Mouse (Mus musculus): ENCODE measurements around the gene Tpmt.

Gene Tpmt

GRCm38 (mm10) chr13:47042024-47042633 is 2.4 kb downstream of the Tpmt start:
- peak; percentile 6 for DNase-seq (ENCODE audit: inconsistent ontology term)

DNA sequence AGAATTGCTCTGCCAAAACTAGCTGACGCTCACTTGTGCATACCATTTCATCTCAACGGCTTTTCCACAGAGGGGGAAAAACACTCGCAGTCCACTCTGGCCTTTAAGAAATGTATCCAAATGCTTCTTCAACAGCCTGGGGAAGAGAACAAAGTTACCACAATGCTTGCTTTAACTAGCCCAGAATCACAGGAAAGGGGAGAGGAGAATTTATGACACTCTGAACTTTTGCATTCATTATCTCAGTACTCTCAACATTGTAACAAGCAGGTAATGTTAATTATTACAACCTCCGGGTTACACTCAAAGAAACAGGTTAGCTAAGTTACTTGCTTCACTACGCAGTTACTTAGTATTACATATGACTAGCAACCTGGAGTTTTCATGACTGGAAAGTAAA is 4.5 kb downstream of the Tpmt start:
- no peak for DNase-seq (ENCODE audit: inconsistent ontology term)

- DNase-seq (ENCODE audit: inconsistent ontology term) = no peak
These were observed 6.6 kb downstream of the Tpmt start for GRCm38 (mm10) chr13:47037946-47038345.

- no peak for DNase-seq (ENCODE audit: inconsistent ontology term)
These were observed 10.9 kb downstream of the Tpmt start for GRCm38 (mm10) chr13:47033602-47034001.

DNA sequence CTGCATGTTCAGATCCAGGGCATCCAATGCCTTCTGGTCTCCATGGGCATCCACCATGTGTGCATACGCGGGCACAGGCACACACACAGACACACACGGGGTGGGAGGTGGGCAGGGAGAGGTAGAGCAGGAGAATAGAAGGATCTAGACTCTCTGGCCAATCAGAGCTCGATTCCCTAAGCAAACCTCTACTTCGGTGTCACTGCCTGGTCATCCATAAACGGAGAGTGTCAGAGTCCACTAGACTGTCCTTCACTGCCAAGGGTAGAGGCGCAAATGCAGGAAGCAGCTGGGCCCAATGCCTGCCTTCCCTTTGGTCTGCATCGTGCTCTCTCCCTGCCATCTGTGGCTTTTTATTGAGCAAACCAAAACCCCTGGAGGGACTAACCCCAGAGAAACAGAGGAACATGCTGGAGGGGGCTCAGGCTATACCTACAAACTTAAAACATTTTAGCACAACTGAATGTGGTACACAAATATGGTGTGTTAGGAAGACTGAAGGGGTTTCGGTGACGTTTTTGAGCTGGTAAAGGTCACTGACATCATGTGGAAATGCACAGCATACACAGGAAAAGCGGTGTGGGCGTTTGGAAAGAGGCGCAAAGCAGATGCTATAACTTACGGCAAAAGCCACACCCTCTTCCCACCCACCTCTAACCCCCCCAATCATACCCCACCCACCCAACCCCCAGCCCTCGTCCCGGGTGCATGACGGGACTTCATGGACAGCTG is 14.0 kb downstream of the Tpmt start:
- DNase-seq (ENCODE audit: inconsistent ontology term) = no peak

GRCm38 (mm10) chr13:47020798-47021197 is 23.7 kb downstream of the Tpmt start:
- DNase-seq (ENCODE audit: inconsistent ontology term) = peak; percentile 66

DNA sequence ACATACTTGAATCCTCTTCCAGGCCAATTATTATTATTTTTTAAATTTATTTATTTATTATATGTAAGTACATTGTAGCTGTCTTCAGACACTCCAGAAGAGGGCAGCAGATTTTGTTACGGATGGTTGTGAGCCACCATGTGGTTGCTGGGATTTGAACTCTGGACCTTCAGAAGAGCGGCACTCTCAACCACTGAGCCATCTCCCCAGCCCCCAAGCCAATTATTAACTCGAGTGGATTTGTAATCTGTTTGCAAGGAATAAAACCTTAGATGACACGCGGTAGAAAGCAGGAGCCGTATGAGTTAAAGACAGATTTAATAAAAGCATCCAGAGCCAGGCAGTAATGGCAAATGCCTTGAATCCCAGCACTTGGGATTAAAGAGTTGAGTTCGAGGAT is 24.8 kb downstream of the Tpmt start:
- no peak for DNase-seq (ENCODE audit: inconsistent ontology term)

GRCm38 (mm10) chr13:47017259-47017658 is 27.3 kb downstream of the Tpmt start:
- peak; percentile 51 for DNase-seq (ENCODE audit: inconsistent ontology term)

- no peak for DNase-seq (ENCODE audit: inconsistent ontology term)
These were observed 29.4 kb downstream of the Tpmt start for GRCm38 (mm10) chr13:47015195-47015501.

GRCm38 (mm10) chr13:47014334-47015194 is 30.0 kb downstream of the Tpmt start, which contains the start of gene Nhlrc1:
Gene Nhlrc1 (minus strand): TSS chr13:47014850.
- peak; percentile 76 for DNase-seq (ENCODE audit: inconsistent ontology term)

DNA sequence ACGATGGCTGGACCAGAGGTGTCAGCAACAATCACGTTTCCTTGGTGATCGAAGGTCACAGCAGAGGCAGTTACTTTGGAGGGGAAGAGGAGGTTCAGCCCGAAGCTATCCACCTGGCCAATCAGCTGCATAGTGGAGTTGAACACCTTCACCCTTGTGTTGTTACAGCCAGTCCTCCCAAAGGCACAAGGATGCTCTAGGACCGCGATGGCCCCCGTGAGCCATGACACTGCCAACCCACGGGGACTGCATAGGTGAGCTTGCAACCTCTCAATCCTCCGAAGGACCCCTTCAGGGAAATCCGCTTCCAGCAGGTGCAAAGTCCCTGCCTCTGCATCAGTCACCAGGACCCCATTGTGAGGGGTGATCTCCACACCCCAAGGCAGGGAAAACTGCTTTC is 30.8 kb downstream of the Tpmt start:
- DNase-seq (ENCODE audit: inconsistent ontology term) = no peak

DNA sequence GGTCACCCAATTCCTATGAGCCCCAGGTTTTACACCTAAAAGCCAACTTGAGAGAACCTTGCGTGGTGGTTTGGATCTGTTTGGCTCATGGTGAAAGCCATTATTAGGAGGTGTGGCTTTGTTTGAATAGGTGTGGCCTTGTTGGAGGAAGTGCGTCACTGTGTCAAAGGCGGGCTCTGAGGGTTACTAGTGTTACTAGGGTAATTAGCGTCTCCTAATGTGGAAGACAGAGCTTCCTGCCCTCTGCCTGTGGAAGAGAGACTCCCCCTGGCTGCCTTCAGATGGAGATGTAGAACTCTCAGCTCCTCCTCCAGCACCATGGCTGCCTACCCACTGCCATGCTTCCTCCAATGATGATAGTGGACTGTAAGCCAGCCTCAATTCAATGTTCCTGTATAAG is 42.9 kb downstream of the Tpmt start:
- DNase-seq (ENCODE audit: inconsistent ontology term) = no peak

DNA sequence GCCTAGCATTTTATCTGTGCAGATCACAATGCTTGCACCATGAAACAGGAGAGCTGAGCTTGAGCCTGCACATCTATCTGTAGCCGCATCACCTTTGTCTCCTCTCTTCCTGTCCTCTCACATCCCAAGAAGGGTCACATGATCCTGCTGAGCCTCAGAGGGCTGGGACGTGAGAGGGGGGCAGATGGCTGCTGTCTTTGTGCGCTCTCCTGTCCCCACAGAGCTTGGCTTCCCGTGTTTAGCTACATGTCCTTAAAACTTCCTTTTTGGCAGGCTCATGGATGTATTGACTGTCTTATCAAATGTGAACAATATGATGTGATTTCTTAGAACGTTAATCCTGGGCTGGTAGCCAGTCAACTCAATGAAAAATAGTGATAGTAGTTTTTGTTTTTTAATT is 45.0 kb downstream of the Tpmt start:
- DNase-seq (ENCODE audit: inconsistent ontology term) = no peak

GRCm38 (mm10) chr13:46997355-46997754 is 47.2 kb downstream of the Tpmt start:
- no peak for DNase-seq (ENCODE audit: inconsistent ontology term)

GRCm38 (mm10) chr13:46993274-46993551 is 51.3 kb downstream of the Tpmt start:
- no peak for DNase-seq (ENCODE audit: inconsistent ontology term)

GRCm38 (mm10) chr13:46992516-46993273 is 51.8 kb downstream of the Tpmt start:
- DNase-seq (ENCODE audit: inconsistent ontology term) = no peak

GRCm38 (mm10) chr13:46990376-46991011 is 54.0 kb downstream of the Tpmt start:
- no peak for DNase-seq (ENCODE audit: inconsistent ontology term)

DNA sequence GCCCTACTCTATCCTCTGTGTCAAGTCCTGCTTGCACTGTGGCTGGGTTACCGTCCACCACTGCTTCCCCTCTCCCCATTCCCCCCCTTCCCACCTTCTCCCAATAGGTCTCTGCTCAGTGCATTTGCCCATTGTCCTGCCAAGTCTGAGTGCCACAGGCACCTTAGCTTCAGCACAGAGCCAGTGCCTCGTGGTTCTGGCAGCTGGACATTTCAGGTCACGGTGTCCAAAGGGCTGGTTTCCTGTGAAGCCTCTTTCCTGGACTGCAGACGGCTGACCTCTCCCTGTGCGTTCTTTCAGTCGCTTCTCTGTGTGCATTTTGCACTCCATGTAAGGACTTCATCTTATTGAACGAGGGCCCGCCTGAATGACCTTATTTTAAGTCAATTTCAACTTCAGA is 56.6 kb downstream of the Tpmt start:
- no peak for DNase-seq (ENCODE audit: inconsistent ontology term)

- peak; percentile 7 for DNase-seq (ENCODE audit: inconsistent ontology term)
These were observed 58.3 kb downstream of the Tpmt start for GRCm38 (mm10) chr13:46986208-46986607.

GRCm38 (mm10) chr13:46983878-46984277 is 60.7 kb downstream of the Tpmt start:
- no peak for DNase-seq (ENCODE audit: inconsistent ontology term)

GRCm38 (mm10) chr13:46979836-46980490 is 64.6 kb downstream of the Tpmt start:
- DNase-seq (ENCODE audit: inconsistent ontology term) = no peak

Measured in Muller cell, postnatal 12 days (primary cell).